Mouse (Mus musculus) CH12.LX (cell line): ENCODE data around the gene Il1r1. TPM values are rescaled to one million over a fixed set of nuclear protein-coding genes. Genes with fewer than 3 reads are reported as not detected.

ENCODE experiments used
- DNase-seq: peaks from one replicate; pipeline ENCODE4 v3.0.0-alpha.2; 2013; ENCODE audit errors: extremely low read depth
- H3K27ac ChIP-seq: 2 replicates; pipeline ENCODE4 v1.5.1; 2012; ENCODE audit warnings: low read depth, mild to moderate bottlenecking, control low read depth, moderate library complexity; ENCODE audit not compliant: insufficient read depth
- H3K27me3 ChIP-seq: replicated peaks from 2 replicates; pipeline ENCODE3; 2012; ENCODE audit warnings: inconsistent platforms
- H3K36me3 ChIP-seq, 2 experiments: replicated peaks in 1 of 2; 2 replicates each; pipeline versions ENCODE3 to v1.6.1; 2012; ENCODE audit warnings: inconsistent platforms in 1 of 2, low read length in 1 of 2, mild to moderate bottlenecking in 1 of 2, mixed read lengths in 1 of 2, moderate library complexity in 1 of 2; ENCODE audit not compliant: control insufficient read depth in 1 of 2, insufficient read depth in 1 of 2
- H3K4me1 ChIP-seq, 2 experiments: 2 replicates each; pipeline ENCODE4 v1.6.1; 2012; ENCODE audit warnings: inconsistent platforms in 1 of 2, moderate library complexity in 1 of 2; ENCODE audit not compliant: insufficient read depth in 2 of 2, control insufficient read depth in 1 of 2
- H3K4me2 ChIP-seq: 2 replicates; pipeline ENCODE4 v1.6.1; 2012; ENCODE audit warnings: low read depth, mild to moderate bottlenecking, control low read depth; ENCODE audit not compliant: poor library complexity, insufficient read depth, severe bottlenecking
- H3K4me3 ChIP-seq, 3 experiments: fragments of 150-350 bp in 1 of 3; sonication (generic) in 1 of 3; replicated peaks in 1 of 3; 2 replicates each; pipeline versions ENCODE3 to v1.5.1; 2011 to 2012; ENCODE audit warnings: low read depth in 2 of 3, low read length in 2 of 3, mild to moderate bottlenecking in 2 of 3, moderate library complexity in 2 of 3, control low read depth in 1 of 3, improper control_type of control experiment in 1 of 3, inconsistent platforms in 1 of 3, mixed read lengths in 1 of 3; ENCODE audit not compliant: poor library complexity in 1 of 3
- H3K79me2 ChIP-seq: replicated peaks from 2 replicates; pipeline ENCODE4 v1.6.1; 2012; ENCODE audit warnings: mild to moderate bottlenecking, moderate library complexity; ENCODE audit not compliant: control insufficient read depth, poor library complexity, insufficient read depth, severe bottlenecking; ENCODE audit errors: extremely low read depth
- H3K9ac ChIP-seq: 2 replicates; pipeline ENCODE4 v1.6.1; 2012; ENCODE audit warnings: low read depth, mild to moderate bottlenecking, control low read depth, moderate library complexity; ENCODE audit not compliant: insufficient read depth
- H3K9me3 ChIP-seq: replicated peaks from 2 replicates; pipeline ENCODE3; 2012; ENCODE audit warnings: low read length, inconsistent platforms, mixed read lengths
- CHD2 ChIP-seq: IDR thresholded peaks from 2 replicates; pipeline ENCODE4 v1.6.1; 2011; ENCODE audit warnings: low read length, improper control_type of control experiment
- E2F4 ChIP-seq: IDR thresholded peaks from 2 replicates; pipeline ENCODE4 v1.6.1; 2011; ENCODE audit warnings: low read depth, low read length, improper control_type of control experiment; ENCODE audit not compliant: insufficient replicate concordance
- HCFC1 ChIP-seq: IDR thresholded peaks from 2 replicates; pipeline ENCODE4 v1.6.1; 2012; ENCODE audit warnings: low read depth, mild to moderate bottlenecking, inconsistent platforms, low read length, improper control_type of control experiment
- IRF4 ChIP-seq: IDR thresholded peaks from 2 replicates; pipeline ENCODE4 v1.6.1; 2014; ENCODE audit warnings: low read depth, mild to moderate bottlenecking, inconsistent platforms, low read length, improper control_type of control experiment
- MAX ChIP-seq: IDR thresholded peaks from 2 replicates; pipeline ENCODE4 v1.6.1; 2011; ENCODE audit warnings: low read length, improper control_type of control experiment
- PAX5 ChIP-seq: IDR thresholded peaks from 2 replicates; pipeline ENCODE4 v1.6.1; 2012; ENCODE audit warnings: low read length, inconsistent platforms, mixed read lengths
- RCOR1 ChIP-seq: conservative IDR thresholded peaks from 2 replicates; pipeline ENCODE4 v1.6.1; 2012; ENCODE audit warnings: low read depth, mild to moderate bottlenecking, inconsistent platforms, low read length, improper control_type of control experiment
- SMC3 ChIP-seq: IDR thresholded peaks from 2 replicates; pipeline ENCODE4 v1.6.1; 2011; ENCODE audit warnings: low read depth, low read length, improper control_type of control experiment
- TBP ChIP-seq: conservative IDR thresholded peaks from 2 replicates; pipeline ENCODE4 v1.6.1; 2011; ENCODE audit warnings: low read depth, low read length, improper control_type of control experiment
- TCF12 ChIP-seq: IDR thresholded peaks from 2 replicates; pipeline ENCODE4 v1.6.1; 2014; ENCODE audit warnings: low read depth, mild to moderate bottlenecking, inconsistent platforms, low read length, improper control_type of control experiment
- ZMIZ1 ChIP-seq: IDR thresholded peaks from 2 replicates; pipeline ENCODE4 v1.6.1; 2012; ENCODE audit warnings: low read depth, mild to moderate bottlenecking, inconsistent platforms, low read length, improper control_type of control experiment
- ZNF384 ChIP-seq: IDR thresholded peaks from 2 replicates; pipeline ENCODE4 v1.6.1; 2012; ENCODE audit warnings: low read depth, low read length, improper control_type of control experiment, inconsistent platforms
- dilution Hi-C: fragments of 300-500 bp; cut with MboI; formaldehyde crosslinking; loops from 2 replicates; pipeline ENCODE4 v1.14.3; 2020; ENCODE audit warnings: low sequenced_read_pairs; ENCODE audit not compliant: extremely low pct_unique_long_range_greater_than_20kb, extremely low pct_ligation_motif_present
- in situ Hi-C: fragments of 300-500 bp; cut with MboI; formaldehyde crosslinking; loops from 3 replicates; pipeline ENCODE4 v1.14.3; 2019; ENCODE audit warnings: low sequenced_read_pairs, low pct_ligation_motif_present, low pct_unique_long_range_greater_than_20kb, mixed read lengths
- polyA plus RNA-seq: library from polyadenylated mRNA; unstranded; fragments of >175 nt; gene quantifications from 2 replicates; pipeline ENCODE4 v1.2.1, GENCODE M21; 2012; ENCODE audit warnings: low read depth; ENCODE audit not compliant: insufficient read length
- total RNA-seq, 2 experiments: library from RNA; depleted of rRNA; stranded (reverse); fragments of 300-350 nt in 1 of 2; fragments of >200 nt in 1 of 2; gene quantifications; 2 replicates each; pipeline ENCODE4 v1.2.3; 2012 to 2014

Il1r1 gene
- total and polyA plus RNA-seq, 3 experiments, result 0.04 TPM; not detected in 2

DNA sequence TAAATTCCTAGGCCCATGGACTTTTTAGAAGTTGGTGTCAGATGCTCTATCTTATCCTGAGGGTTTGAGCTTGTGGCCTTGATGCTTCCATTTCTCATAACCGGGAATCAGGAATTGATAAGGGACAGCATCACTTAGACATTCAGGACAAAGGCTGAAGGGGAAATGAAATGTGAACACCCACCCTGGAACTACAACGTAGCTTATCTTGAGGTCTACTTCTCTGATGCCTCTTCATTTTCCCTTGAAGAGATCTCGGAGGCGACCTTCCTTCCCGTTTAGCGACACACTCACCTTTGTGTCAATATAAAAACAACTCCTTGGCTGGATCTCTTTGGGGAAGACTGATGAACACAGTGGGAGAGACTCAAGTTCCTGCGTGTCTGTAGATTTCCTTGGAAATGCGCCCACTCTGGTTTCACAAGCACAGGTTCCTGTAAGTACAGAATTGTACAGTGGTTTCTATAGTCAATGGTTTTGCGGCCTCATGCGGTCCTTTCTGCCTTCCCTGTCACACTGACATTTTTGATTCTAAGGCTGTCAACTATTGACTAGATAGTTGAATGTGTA, 46.7 kb downstream of the Il1r1 start:
- H3K27ac ChIP-seq, result no peak overlapping the region

DNA sequence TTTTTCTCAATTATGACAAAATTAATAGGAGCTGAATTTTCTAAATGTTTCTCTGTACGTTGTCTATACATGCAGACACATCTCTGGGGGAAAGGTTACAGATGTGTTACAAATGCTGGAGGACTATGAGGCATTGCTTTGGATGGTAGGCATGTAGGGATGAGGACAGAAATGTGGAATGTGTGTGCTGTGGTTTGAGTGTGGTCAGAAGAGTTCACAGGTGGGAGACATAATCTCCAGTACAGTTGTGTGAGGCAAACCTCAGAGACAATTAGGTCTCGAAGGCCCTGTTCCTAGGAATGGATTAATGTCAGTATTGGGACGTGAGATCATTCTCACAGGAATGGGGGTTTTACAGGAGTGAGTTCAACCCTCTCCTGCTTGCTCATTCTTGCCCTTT, 47.3 kb downstream of the Il1r1 start:
- Histone ChIP-seq H3K27me3 (peaks cover 2% of the 10 kb centered on the region), H3K9ac (no peak overlapping the region)
- TF ChIP-seq RCOR1 (no peak), PAX5 (no peak), SMC3 (no peak), E2F4 (no peak), CHD2 (no peak), IRF4 (no peak), ZMIZ1 (no peak), MAX (no peak)
- TF ChIP-seq, all 38 proteins: peak for 0
- no peak overlapping the region for H3K4me3 ChIP-seq
- in situ Hi-C loops, result no loop called here
- H3K79me2 ChIP-seq, result no peaks in the 10 kb centered on the region
- H3K27ac ChIP-seq, result no peak overlapping the region
- H3K36me3 ChIP-seq, result no peaks in the 10 kb centered on the region
- no peak for DNase-seq
- dilution Hi-C loops, result no loop called here
- no peaks in the 10 kb centered on the region for H3K4me1 ChIP-seq
- H3K4me2 ChIP-seq, result no peak overlapping the region
- H3K9me3 ChIP-seq, result no peaks in the 10 kb centered on the region

More for the DNA sequence above, 46.7 kb downstream of the Il1r1 start:
- no peaks in the 10 kb centered on the region for H3K79me2 ChIP-seq
- peaks cover 2% of the 10 kb centered on the region for H3K27me3 ChIP-seq
- TF ChIP-seq TBP (no peak), ZNF384 (no peak)
- DNase-seq, result no peak
- no peaks in the 10 kb centered on the region for H3K9me3 ChIP-seq
- H3K4me2 ChIP-seq, result no peak overlapping the region
- dilution Hi-C loops, result no loop called here
- no peak overlapping the region for H3K4me3 ChIP-seq
- no peaks in the 10 kb centered on the region for H3K36me3 ChIP-seq
- H3K9ac ChIP-seq, result no peak overlapping the region
- in situ Hi-C loops, result no loop called here
- H3K4me1 ChIP-seq, result no peaks in the 10 kb centered on the region

DNA sequence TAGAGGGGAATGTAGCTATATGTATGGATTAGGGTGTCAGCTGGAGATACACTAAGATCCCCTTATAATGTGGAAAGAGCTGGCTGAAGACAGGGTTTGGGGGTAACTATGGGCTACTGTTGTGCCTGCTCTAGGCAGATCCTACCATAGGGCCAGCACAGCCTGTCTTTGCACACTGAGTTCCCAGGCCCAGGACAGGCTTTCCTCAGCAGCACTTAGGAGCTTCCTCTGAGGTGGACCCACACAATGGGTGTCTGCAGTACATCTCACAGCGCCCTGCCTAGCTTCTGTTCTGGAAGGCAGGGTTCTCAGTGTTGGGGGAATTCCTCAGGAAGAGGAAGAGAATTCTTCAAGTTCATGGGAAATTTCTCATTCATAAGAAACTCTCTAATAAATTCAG, 48.6 kb downstream of the Il1r1 start:
- H3K36me3 ChIP-seq, result no peaks in the 10 kb centered on the region
- TF ChIP-seq HCFC1 (no peak), TCF12 (no peak)
- H3K79me2 ChIP-seq, result no peaks in the 10 kb centered on the region
- H3K9ac ChIP-seq, result no peak overlapping the region
- no peak overlapping the region for H3K27ac ChIP-seq
- H3K4me2 ChIP-seq, result no peak overlapping the region
- H3K4me1 ChIP-seq, result no peaks in the 10 kb centered on the region
- H3K27me3 ChIP-seq, result peaks cover 2% of the 10 kb centered on the region
- dilution Hi-C loops (no loop called here), in situ Hi-C loops (no loop called here)
- H3K9me3 ChIP-seq, result no peaks in the 10 kb centered on the region
- H3K4me3 ChIP-seq, result no peak overlapping the region
- DNase-seq, result no peak
